Mouse (Mus musculus): ENCODE results near the gene 4930404H24Rik. TPM values are rescaled to one million over a fixed set of nuclear protein-coding genes. Genes with fewer than 3 reads are reported as not detected.
"Not testable (repeated sequence)": the region's sequence is repeated elsewhere in the genome, so short reads cannot be mapped to it uniquely, and the experiment has no call there.

4930404H24Rik gene
- polyA plus RNA-seq, 1 experiment from 2014 or later: not detected

DNA sequence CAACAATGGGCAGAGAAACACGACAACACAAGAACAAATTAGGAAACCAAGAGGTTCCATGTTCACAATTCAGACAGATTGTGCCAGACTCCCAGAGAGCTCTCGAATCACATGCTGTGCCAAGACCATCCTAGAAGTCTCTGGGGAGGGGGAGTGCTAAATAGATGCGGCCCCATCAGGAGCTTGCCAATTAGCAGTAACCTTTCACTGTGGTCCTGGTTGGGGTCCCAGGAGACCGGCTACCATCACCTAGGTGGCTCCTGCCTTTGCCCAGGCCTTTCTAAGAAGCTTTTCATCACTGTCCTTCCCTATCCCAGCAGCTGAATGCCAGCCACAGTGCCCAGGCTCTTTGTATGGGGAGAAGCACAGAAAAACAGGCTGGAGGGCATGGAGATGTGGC is 8.5 kb upstream of the 4930404H24Rik start:
- no peaks in the 10 kb centered on the region for H3K27me3 ChIP-seq (ENCODE audit: control insufficient read depth, insufficient read depth, low read length)
- peaks cover 9% of the 10 kb centered on the region for H3K4me1 ChIP-seq (replicated peaks; ENCODE audit: control insufficient read depth, insufficient read depth, low read length)
- DNase-seq (ENCODE audit: low spot score) (no peak), ATAC-seq (ENCODE audit: low FRiP score) (no peak)
- H3K36me3 ChIP-seq (ENCODE audit: control insufficient read depth, insufficient read depth, low read length): no peaks in the 10 kb centered on the region
- WGBS: 40% methylated on average over 4 of the region's 4 CpGs
- no peaks in the 10 kb centered on the region for H3K9me3 ChIP-seq (ENCODE audit: control insufficient read depth, low read length)
- H3K27ac ChIP-seq (ENCODE audit: low read depth, low read length): peak overlapping the region; percentile 49
- no peak overlapping the region for H3K9ac ChIP-seq (ENCODE audit: low read depth, low read length)
- no peak overlapping the region for H3K4me3 ChIP-seq (ENCODE audit: low read depth, low read length)
- no peak overlapping the region for H3K4me2 ChIP-seq (replicated peaks; ENCODE audit: low read depth, low read length)

DNA sequence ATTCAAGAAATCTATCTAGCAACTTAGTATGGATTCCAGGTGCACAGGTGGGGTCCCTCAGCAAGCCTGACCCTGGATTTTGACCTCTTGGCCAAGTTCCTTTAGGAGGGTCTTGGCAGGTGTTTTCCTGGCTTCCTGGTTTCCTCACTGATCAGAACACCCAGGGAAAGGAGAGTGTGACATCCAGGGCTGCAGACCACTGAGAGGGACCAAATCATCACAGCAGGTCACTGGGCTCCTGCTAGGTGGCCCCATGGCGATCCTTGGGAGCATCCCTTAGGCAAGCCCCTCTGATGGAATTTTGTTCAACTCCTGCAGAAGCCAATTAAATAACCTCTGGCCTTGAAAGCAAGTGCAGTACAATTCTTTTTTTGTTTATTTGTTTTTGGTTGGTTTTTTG is 2.5 kb upstream of the 4930404H24Rik start:
- ATAC-seq (ENCODE audit: low FRiP score): no peak
- Histone ChIP-seq H3K4me1 (replicated peaks; ENCODE audit: control insufficient read depth, insufficient read depth, low read length) (peaks cover 7% of the 10 kb centered on the region; the same call in 1 of the 2 replicates), H3K27me3 (ENCODE audit: control insufficient read depth, insufficient read depth, low read length) (peaks cover 16% of the 10 kb centered on the region), H3K36me3 (ENCODE audit: control insufficient read depth, insufficient read depth, low read length) (no peaks in the 10 kb centered on the region), H3K9ac (ENCODE audit: low read depth, low read length) (no peak overlapping the region), H3K9me3 (ENCODE audit: control insufficient read depth, low read length) (no peaks in the 10 kb centered on the region), H3K4me3 (ENCODE audit: low read depth, low read length) (no peak overlapping the region), H3K27ac (ENCODE audit: low read depth, low read length) (no peak overlapping the region), H3K4me2 (replicated peaks; ENCODE audit: low read depth, low read length) (no peak overlapping the region)
- 72% methylated on average over 1 of the region's 1 CpGs for WGBS
- DNase-seq (ENCODE audit: low spot score): no peak

DNA sequence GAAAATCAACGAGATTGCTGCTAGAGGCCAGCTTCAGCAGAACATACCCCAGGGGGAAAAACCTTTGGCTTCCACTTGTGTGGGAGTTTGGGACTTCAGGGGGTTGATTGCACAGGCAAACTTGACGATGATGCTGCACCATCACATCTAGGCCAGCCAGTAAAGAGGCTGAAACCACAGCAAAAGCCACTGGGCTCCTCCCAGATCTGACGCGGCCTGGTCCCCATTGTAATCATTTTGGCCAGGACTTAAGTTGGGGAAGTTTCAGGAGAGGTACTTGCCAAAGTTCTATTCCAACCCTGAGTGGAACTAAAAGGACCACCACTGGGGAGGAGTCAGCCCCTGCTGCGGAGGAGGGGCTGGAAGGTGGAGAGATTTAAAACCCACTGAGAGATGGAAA is 1.6 kb upstream of the 4930404H24Rik start:
- Histone ChIP-seq H3K4me2 (replicated peaks; ENCODE audit: low read depth, low read length) (no peak overlapping the region), H3K27me3 (ENCODE audit: control insufficient read depth, insufficient read depth, low read length) (peaks cover 16% of the 10 kb centered on the region), H3K4me3 (ENCODE audit: low read depth, low read length) (no peak overlapping the region), H3K4me1 (replicated peaks; ENCODE audit: control insufficient read depth, insufficient read depth, low read length) (peaks cover 7% of the 10 kb centered on the region; the same call in 1 of the 2 replicates), H3K27ac (ENCODE audit: low read depth, low read length) (no peak overlapping the region), H3K36me3 (ENCODE audit: control insufficient read depth, insufficient read depth, low read length) (no peaks in the 10 kb centered on the region), H3K9me3 (ENCODE audit: control insufficient read depth, low read length) (no peaks in the 10 kb centered on the region), H3K9ac (ENCODE audit: low read depth, low read length) (no peak overlapping the region)
- DNase-seq (ENCODE audit: low spot score): no peak
- 23% methylated on average over 5 of the region's 5 CpGs for WGBS
- ATAC-seq (ENCODE audit: low FRiP score): no peak

DNA sequence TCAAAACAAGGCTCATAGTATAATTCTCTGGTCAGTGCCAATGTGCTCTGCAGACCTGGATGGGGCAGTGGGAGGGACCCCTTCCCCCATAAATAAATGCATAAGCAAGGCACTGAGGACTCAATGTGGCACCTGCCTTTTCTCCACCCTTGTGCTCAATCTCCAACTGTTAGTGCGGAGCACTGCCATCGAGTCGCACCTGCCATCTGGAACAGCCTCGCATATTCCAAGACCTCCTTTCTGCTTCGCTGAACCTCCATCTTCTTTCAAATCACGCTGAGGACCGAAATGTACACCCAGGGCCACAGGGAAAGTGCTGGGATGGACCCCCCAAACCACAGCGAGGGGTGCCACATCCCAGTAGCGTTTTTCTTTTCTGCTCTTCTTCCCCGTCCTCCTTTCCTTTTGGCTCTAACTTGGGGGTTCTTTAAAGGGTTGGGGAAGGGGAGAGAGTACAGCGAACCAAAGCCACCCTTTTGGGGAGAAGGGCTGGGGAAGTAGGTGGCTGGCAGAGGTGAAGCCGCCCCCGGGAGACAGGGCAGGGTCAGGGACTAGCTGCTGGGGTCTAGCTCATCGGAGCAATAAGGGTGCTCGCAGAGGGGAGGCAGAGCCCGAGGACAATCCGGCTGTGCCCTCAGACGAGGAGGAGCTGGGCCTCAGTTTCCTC is 945 bp upstream of the 4930404H24Rik start:
- Histone ChIP-seq H3K4me1 (replicated peaks; ENCODE audit: control insufficient read depth, insufficient read depth, low read length) (peaks cover 10% of the 10 kb centered on the region), H3K9me3 (ENCODE audit: control insufficient read depth, low read length) (no peaks in the 10 kb centered on the region), H3K4me3 (ENCODE audit: low read depth, low read length) (peak overlapping the region; percentile 56), H3K27ac (ENCODE audit: low read depth, low read length) (peak overlapping the region; percentile 85; the same call in 1 of the 2 replicates), H3K27me3 (ENCODE audit: control insufficient read depth, insufficient read depth, low read length) (peaks cover 16% of the 10 kb centered on the region), H3K9ac (ENCODE audit: low read depth, low read length) (peak overlapping the region; percentile 60), H3K4me2 (replicated peaks; ENCODE audit: low read depth, low read length) (peak overlapping the region; percentile 99), H3K36me3 (ENCODE audit: control insufficient read depth, insufficient read depth, low read length) (no peaks in the 10 kb centered on the region)
- DNase-seq (ENCODE audit: low spot score): no peak
- no peak for ATAC-seq (ENCODE audit: low FRiP score)
- WGBS: 10% methylated on average over 18 of the region's 18 CpGs

DNA sequence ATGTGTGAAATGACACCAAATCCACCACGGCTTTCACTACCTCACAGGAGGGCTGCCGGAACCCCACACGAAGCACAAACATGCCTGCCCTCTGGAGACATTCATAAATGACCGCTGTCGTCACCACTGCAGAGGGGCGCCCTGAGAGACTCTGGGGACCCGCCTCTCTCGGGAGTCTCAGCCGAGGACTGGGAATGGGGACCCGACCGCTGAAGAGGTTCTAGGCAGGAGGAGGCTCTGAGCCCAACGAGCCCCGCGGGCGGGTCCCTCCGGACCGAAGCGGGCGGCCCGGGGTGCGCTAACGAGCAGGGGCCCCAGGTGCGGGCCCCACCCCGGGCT is 442 bp upstream of the 4930404H24Rik start:
- peak; percentile 41 for DNase-seq (ENCODE audit: low spot score)
- Histone ChIP-seq H3K4me2 (replicated peaks; ENCODE audit: low read depth, low read length) (peak overlapping the region; percentile 99), H3K9me3 (ENCODE audit: control insufficient read depth, low read length) (no peaks in the 10 kb centered on the region), H3K36me3 (ENCODE audit: control insufficient read depth, insufficient read depth, low read length) (no peaks in the 10 kb centered on the region), H3K4me1 (replicated peaks; ENCODE audit: control insufficient read depth, insufficient read depth, low read length) (peaks cover 13% of the 10 kb centered on the region), H3K9ac (ENCODE audit: low read depth, low read length) (peak overlapping the region; percentile 60), H3K4me3 (ENCODE audit: low read depth, low read length) (peak overlapping the region; percentile 56), H3K27me3 (ENCODE audit: control insufficient read depth, insufficient read depth, low read length) (peaks cover 16% of the 10 kb centered on the region), H3K27ac (ENCODE audit: low read depth, low read length) (peak overlapping the region; percentile 85)
- ATAC-seq (ENCODE audit: low FRiP score): peak; percentile 54
- under 1% methylated on average over 22 of the region's 24 CpGs for WGBS

DNA sequence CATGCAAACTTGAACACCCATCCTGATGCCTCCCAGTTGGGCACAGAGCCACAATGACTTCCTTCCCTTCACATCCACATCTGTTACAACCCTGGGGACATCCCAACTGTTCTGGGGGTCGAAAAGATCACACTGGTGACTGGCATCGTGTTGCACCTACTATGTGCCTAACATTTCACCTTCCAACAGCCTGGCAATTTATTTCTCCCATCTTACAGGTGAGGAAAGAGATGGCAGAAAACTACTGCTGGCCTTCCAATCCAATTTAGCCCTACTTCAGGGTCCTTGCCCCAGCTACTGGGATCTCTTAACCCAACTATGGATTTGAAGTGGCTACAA is 772 bp downstream of the 4930404H24Rik start:
- Histone ChIP-seq H3K4me2 (replicated peaks; ENCODE audit: low read depth, low read length) (peak overlapping the region; percentile 99; the same call in 1 of the 2 replicates), H3K27me3 (ENCODE audit: control insufficient read depth, insufficient read depth, low read length) (peaks cover 22% of the 10 kb centered on the region), H3K9me3 (ENCODE audit: control insufficient read depth, low read length) (no peaks in the 10 kb centered on the region), H3K9ac (ENCODE audit: low read depth, low read length) (peak overlapping the region; percentile 60; the same call in 1 of the 2 replicates), H3K4me3 (ENCODE audit: low read depth, low read length) (peak overlapping the region; percentile 56), H3K36me3 (ENCODE audit: control insufficient read depth, insufficient read depth, low read length) (no peaks in the 10 kb centered on the region), H3K27ac (ENCODE audit: low read depth, low read length) (peak overlapping the region; percentile 85), H3K4me1 (replicated peaks; ENCODE audit: control insufficient read depth, insufficient read depth, low read length) (peaks cover 17% of the 10 kb centered on the region)
- peak; percentile 38 for DNase-seq (ENCODE audit: low spot score)
- 22% methylated on average over 2 of the region's 2 CpGs for WGBS
- no peak for ATAC-seq (ENCODE audit: low FRiP score)

DNA sequence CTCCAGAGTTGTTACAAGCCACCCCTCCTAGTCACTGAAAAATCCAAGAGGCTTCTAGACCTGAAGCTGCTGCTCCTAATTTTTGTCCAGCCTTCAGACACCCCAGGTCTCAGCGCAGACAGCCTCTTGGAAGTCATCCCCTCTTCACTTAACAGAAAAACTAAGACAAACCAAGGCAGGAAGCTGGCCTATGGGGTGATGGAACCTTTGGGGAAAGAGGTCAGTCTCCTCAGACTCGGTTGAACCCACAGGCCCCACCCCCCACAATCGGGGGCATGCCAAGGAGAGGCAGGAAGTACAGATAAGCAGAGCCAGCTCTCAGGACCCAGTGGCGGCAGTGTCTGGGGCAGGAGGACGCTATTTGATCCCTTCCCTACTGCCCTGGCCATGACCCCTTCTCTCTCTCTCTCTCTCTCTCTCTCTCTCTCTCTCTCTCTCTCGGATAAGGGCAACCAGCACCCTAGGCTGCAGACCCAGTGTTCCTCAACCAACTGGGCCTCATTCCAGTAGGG is 1.2 kb downstream of the 4930404H24Rik start:
- Histone ChIP-seq H3K4me1 (replicated peaks; ENCODE audit: control insufficient read depth, insufficient read depth, low read length) (peaks cover 17% of the 10 kb centered on the region), H3K4me3 (ENCODE audit: low read depth, low read length) (no peak overlapping the region), H3K27me3 (ENCODE audit: control insufficient read depth, insufficient read depth, low read length) (peaks cover 26% of the 10 kb centered on the region), H3K9ac (ENCODE audit: low read depth, low read length) (no peak overlapping the region), H3K9me3 (ENCODE audit: control insufficient read depth, low read length) (no peaks in the 10 kb centered on the region), H3K36me3 (ENCODE audit: control insufficient read depth, insufficient read depth, low read length) (no peaks in the 10 kb centered on the region), H3K27ac (ENCODE audit: low read depth, low read length) (peak overlapping the region; percentile 34; the same call in 1 of the 2 replicates), H3K4me2 (replicated peaks; ENCODE audit: low read depth, low read length) (no peak overlapping the region)
- no peak for ATAC-seq (ENCODE audit: low FRiP score)
- WGBS: 11% methylated on average over 5 of the region's 6 CpGs
- DNase-seq (ENCODE audit: low spot score): no peak

DNA sequence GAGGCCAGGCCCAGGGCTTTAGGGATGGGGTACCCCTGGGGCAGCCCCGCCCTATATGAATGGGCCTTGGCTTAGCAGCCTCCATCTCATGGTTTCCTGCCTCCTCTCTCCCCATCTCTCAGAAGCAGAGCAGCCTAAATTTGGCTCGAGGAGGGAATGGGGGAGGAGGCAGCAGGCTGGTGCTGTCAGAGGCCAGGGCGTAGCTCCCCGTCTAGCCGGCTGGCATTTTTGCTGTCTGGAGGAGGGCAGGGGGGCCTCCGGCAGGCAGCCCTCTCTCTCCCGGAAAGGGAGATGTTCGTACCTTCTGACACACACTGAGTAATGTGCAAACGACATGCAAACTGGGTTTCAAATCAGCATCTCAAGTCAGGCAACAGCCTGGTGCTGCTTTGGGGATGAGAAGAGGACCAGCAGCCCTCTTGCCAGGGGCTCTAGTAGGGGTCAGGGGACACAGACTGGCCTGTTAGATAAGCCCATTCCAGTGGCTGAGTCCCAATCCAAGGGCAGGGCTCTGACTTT is 1.8 kb downstream of the 4930404H24Rik start:
- Histone ChIP-seq H3K4me2 (replicated peaks; ENCODE audit: low read depth, low read length) (no peak overlapping the region), H3K9ac (ENCODE audit: low read depth, low read length) (0 out of 2 replicates have a peak overlapping the region, but pooled peaks have one; percentile 8), H3K4me1 (replicated peaks; ENCODE audit: control insufficient read depth, insufficient read depth, low read length) (peaks cover 17% of the 10 kb centered on the region), H3K36me3 (ENCODE audit: control insufficient read depth, insufficient read depth, low read length) (no peaks in the 10 kb centered on the region), H3K27me3 (ENCODE audit: control insufficient read depth, insufficient read depth, low read length) (peaks cover 28% of the 10 kb centered on the region), H3K9me3 (ENCODE audit: control insufficient read depth, low read length) (no peaks in the 10 kb centered on the region), H3K27ac (ENCODE audit: low read depth, low read length) (0 out of 2 replicates have a peak overlapping the region, but pooled peaks have one; percentile 37), H3K4me3 (ENCODE audit: low read depth, low read length) (no peak overlapping the region)
- DNase-seq (ENCODE audit: low spot score) (no peak), ATAC-seq (ENCODE audit: low FRiP score) (no peak)
- 20% methylated on average over 9 of the region's 9 CpGs for WGBS

DNA sequence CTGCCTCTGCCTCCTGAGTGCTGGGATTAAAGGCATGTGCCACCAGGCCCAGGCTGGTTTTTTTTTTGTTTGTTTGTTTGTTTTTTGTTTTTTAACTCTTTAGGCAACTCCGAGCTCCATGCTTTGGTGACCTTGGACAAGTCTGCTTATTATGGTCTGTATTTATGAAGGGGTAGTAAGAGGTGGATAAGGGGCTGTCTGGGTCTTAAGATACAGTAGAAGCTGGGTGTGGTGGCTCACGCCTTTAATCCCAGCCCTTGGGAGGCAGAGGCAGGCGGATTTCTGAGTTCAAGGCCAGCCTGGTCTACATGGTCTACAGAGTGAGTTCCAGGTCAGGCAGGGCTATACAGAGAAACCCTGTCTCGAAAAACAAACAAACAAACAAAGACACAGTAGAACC is 2.8 kb downstream of the 4930404H24Rik start:
- Histone ChIP-seq H3K4me1 (replicated peaks; ENCODE audit: control insufficient read depth, insufficient read depth, low read length) (peaks cover 17% of the 10 kb centered on the region), H3K27ac (ENCODE audit: low read depth, low read length) (0 out of 2 replicates have a peak overlapping the region, but pooled peaks have one; percentile 82), H3K27me3 (ENCODE audit: control insufficient read depth, insufficient read depth, low read length) (peaks cover 33% of the 10 kb centered on the region)
- not testable (repeated sequence) for H3K4me3 ChIP-seq (ENCODE audit: low read depth, low read length); H3K4me2 ChIP-seq (replicated peaks; ENCODE audit: low read depth, low read length); DNase-seq (ENCODE audit: low spot score); H3K9ac ChIP-seq (ENCODE audit: low read depth, low read length); ATAC-seq (ENCODE audit: low FRiP score); H3K36me3 ChIP-seq (ENCODE audit: control insufficient read depth, insufficient read depth, low read length); H3K9me3 ChIP-seq (ENCODE audit: control insufficient read depth, low read length)
- WGBS: 85% methylated on average over 4 of the region's 4 CpGs

All from hindbrain, embryonic 11.5 days (tissue).